Mouse (Mus musculus) neural tube, embryonic 13.5 days (tissue): ENCODE results near the gene Wfs1. TPM values are rescaled to one million over a fixed set of nuclear protein-coding genes. Genes with fewer than 3 reads are reported as not detected.

ENCODE experiments used
- ATAC-seq: fragments of 200-750 bp; cut with Nextera tagmentation; 2 replicates; pipeline ENCODE4 v1.8.0; 2017; ENCODE audit warnings: low read depth, mild to moderate bottlenecking, moderate TSS enrichment, moderate library complexity
- H3K27ac ChIP-seq: fragments of 300-500 bp; sonication (generic); replicated peaks from 2 replicates; pipeline ENCODE4 v1.5.1; 2015; ENCODE audit warnings: moderate library complexity, mild to moderate bottlenecking, inconsistent platforms
- H3K27me3 ChIP-seq: fragments of 300-500 bp; sonication (generic); 2 replicates; pipeline ENCODE4 v1.6.1; 2015; ENCODE audit warnings: mild to moderate bottlenecking, inconsistent platforms
- H3K36me3 ChIP-seq: fragments of 300-500 bp; sonication (generic); 2 replicates; pipeline ENCODE4 v1.6.1; 2015; ENCODE audit warnings: mild to moderate bottlenecking, inconsistent platforms
- H3K4me1 ChIP-seq: fragments of 300-500 bp; sonication (generic); replicated peaks from 2 replicates; pipeline ENCODE4 v1.6.1; 2015; ENCODE audit warnings: inconsistent platforms
- H3K4me2 ChIP-seq: fragments of 300-500 bp; sonication (generic); 2 replicates; pipeline ENCODE4 v1.6.1; 2015; ENCODE audit warnings: inconsistent platforms, mild to moderate bottlenecking, moderate library complexity
- H3K4me3 ChIP-seq: fragments of 300-500 bp; sonication (generic); 2 replicates; pipeline ENCODE4 v1.5.1; 2015; ENCODE audit warnings: mild to moderate bottlenecking, inconsistent platforms
- H3K9ac ChIP-seq: fragments of 300-500 bp; sonication (generic); 2 replicates; pipeline ENCODE4 v1.6.1; 2015; ENCODE audit warnings: moderate library complexity, mild to moderate bottlenecking, inconsistent platforms
- H3K9me3 ChIP-seq: fragments of 300-500 bp; sonication (generic); 2 replicates; pipeline ENCODE4 v1.6.1; 2016; ENCODE audit warnings: inconsistent platforms
- WGBS: fragments of 180-500 bp; shearing (Covaris S2); methylation state at CpG from one replicate; pipeline ENCODE4 v1.1.7; 2015; 5-methylcytosine and 5-hydroxymethylcytosine counted together
- polyA plus RNA-seq: library from polyadenylated mRNA; unstranded; fragments of >200 nt; fragmentation: Nextera tagmentation; extraction: Ambion mirVana; gene quantifications from 2 replicates; pipeline ENCODE4 v1.2.1, GENCODE M21; 2015

Gene Wfs1
- 8.4 TPM in 2 replicates for polyA plus RNA-seq

DNA sequence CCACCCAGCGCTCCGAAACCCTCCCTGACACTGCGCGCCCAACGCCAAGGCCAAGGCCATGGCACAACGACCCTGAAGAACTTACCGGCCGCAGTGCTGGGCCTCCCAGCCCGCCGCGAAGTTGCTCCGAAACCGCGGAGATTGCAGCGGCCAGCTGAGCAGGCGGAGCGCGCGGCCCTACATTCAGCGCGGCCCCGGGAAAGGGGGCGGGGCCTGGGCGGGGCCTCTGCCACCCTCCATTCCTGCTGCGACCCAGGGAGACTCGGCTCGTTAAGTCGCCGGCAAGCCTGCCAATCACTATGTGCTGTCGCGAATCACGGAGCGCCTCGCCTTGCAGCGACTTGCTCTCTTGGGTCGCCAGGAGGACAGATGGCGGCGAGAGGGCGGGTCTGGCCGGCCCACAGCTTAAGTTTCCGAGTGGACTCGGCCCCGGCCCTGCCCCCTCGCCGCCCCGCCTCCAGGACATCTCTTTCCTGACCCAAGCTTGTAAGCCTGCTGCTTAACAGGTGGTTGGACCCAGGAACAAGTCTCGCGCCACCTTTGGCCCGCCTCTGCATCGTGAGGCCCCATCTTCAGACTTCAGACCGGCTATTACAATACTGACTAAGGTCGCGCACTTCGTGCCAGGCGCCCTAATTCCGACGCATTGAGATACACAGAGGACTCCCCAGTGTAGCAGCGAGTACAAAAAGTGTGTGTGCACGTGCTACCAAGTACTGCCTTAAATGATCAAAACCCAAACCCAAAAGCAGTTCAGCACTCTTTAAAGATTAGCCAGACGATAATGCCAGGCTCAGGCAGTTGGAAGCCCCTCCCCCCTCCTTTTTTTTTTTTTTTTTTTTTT lies at the start of gene Wfs1:
Gene Wfs1, minus strand, starts transcription at position 425 of the 844 bp plus-strand sequence.
- H3K27me3 ChIP-seq = no peaks in the 10 kb centered on the region
- H3K36me3 ChIP-seq = no peaks in the 10 kb centered on the region
- peak within 1 kb of the TSS; percentile 96 for H3K4me2 ChIP-seq
- peak within 1 kb of the TSS; percentile 62; the same call in 1 of the 2 replicates for H3K27ac ChIP-seq
- WGBS = under 1% methylated on average over 60 of the region's 60 CpGs
- H3K9me3 ChIP-seq = no peaks in the 10 kb centered on the region
- peak within 1 kb of the TSS; percentile 64 for H3K4me3 ChIP-seq
- ATAC-seq = peak; percentile 98
- H3K9ac ChIP-seq = peak within 1 kb of the TSS; percentile 77
- peaks cover 17% of the 10 kb centered on the region for H3K4me1 ChIP-seq

GRCm38 (mm10) chr5:37036884-37037283 lies 47.9 kb upstream of the Wfs1 start:
- H3K36me3 ChIP-seq = no peaks in the 10 kb centered on the region
- peaks cover 5% of the 10 kb centered on the region for H3K27me3 ChIP-seq
- 74% methylated on average over 3 of the region's 3 CpGs for WGBS
- no peak overlapping the region for H3K4me3 ChIP-seq
- no peaks in the 10 kb centered on the region for H3K9me3 ChIP-seq
- ATAC-seq = no peak
- no peak overlapping the region for H3K9ac ChIP-seq
- 0 out of 2 replicates have a peak, but pooled peaks cover 2% of the 10 kb centered on the region for H3K4me1 ChIP-seq
- no peak overlapping the region for H3K27ac ChIP-seq
- H3K4me2 ChIP-seq = no peak overlapping the region

- H3K36me3 ChIP-seq = no peaks in the 10 kb centered on the region
- no peak overlapping the region for H3K9ac ChIP-seq
- ATAC-seq = no peak
- 89% methylated on average over 6 of the region's 6 CpGs for WGBS
- peaks cover 15% of the 10 kb centered on the region for H3K27me3 ChIP-seq
- no peaks in the 10 kb centered on the region for H3K4me1 ChIP-seq
- no peak overlapping the region for H3K4me2 ChIP-seq
- no peak overlapping the region for H3K27ac ChIP-seq
- H3K9me3 ChIP-seq = no peaks in the 10 kb centered on the region
- H3K4me3 ChIP-seq = no peak overlapping the region
Observed at GRCm38 (mm10) chr5:37035896-37036295, 46.9 kb upstream of the Wfs1 start.

- Histone ChIP-seq H3K9me3 (no peaks in the 10 kb centered on the region), H3K9ac (no peak overlapping the region), H3K27me3 (peaks cover 22% of the 10 kb centered on the region), H3K36me3 (no peaks in the 10 kb centered on the region), H3K4me1 (peaks cover 3% of the 10 kb centered on the region; the same call in 1 of the 2 replicates), H3K27ac (no peak overlapping the region), H3K4me2 (no peak overlapping the region), H3K4me3 (no peak overlapping the region)
- WGBS = 72% methylated on average over 6 of the region's 6 CpGs
- ATAC-seq = no peak
Observed at GRCm38 (mm10) chr5:37035192-37035591, 46.2 kb upstream of the Wfs1 start.

DNA sequence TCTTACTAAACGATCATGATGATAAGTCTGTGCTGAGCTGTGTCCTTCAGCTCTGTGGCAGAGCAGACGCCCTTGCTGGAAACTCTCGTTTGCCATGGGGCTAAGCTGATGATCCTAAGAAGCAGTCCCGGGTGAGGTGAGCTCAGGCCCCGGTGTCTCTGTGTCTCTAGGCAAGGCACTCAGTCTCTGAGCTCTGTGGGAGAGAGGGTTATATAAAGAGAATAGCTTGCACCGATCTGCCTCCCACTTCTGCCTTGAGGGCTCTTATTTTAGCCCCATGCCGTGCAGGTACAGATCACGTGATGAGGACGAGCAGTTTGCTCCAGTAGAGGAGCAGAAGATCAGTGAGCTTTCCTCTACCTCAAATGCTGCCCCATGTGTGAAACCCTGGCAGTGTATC lies 41.7 kb upstream of the Wfs1 start:
- peaks cover 20% of the 10 kb centered on the region for H3K4me1 ChIP-seq
- no peak for ATAC-seq
- H3K36me3 ChIP-seq = no peaks in the 10 kb centered on the region
- WGBS = 45% methylated on average over 9 of the region's 9 CpGs
- H3K27ac ChIP-seq = no peak overlapping the region
- H3K9me3 ChIP-seq = no peaks in the 10 kb centered on the region
- H3K4me3 ChIP-seq = no peak overlapping the region
- peaks cover 59% of the 10 kb centered on the region for H3K27me3 ChIP-seq
- H3K9ac ChIP-seq = no peak overlapping the region
- H3K4me2 ChIP-seq = 0 out of 2 replicates have a peak overlapping the region, but pooled peaks have one; percentile 94

DNA sequence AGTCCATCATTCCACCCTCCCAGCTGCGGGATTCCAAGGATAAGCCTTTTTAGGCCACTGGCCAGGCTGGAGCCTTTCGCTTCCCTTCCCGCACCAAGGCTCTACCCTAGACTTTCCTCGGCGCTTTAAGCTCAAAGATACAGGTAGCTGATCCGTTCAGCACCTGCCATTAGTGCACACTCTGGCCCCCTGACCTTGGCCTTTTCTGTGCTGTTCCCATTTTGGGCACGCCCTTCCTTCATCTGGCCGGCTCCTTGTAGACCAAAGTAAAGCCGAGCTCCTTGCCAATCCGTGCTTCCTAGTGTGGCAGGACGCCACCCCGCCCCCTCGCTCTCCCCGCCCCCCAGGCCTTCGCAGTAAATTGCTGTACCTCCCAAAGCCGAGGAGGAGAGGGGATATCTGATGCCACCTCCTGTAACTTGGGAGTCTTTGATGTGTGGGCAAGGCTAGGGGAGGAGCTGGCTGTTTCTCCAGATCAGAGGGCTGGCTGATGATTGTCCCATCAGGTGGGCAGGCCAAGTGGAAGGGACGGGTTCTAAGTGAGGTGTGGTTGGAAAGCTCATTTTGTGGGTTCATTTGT lies 40.4 kb upstream of the Wfs1 start:
- no peaks in the 10 kb centered on the region for H3K36me3 ChIP-seq
- H3K9me3 ChIP-seq = no peaks in the 10 kb centered on the region
- H3K4me2 ChIP-seq = peak overlapping the region; percentile 94
- ATAC-seq = peak; percentile 2; the same call in 1 of the 2 replicates
- no peak overlapping the region for H3K27ac ChIP-seq
- H3K4me3 ChIP-seq = peak overlapping the region; percentile 76
- peaks cover 20% of the 10 kb centered on the region for H3K4me1 ChIP-seq
- WGBS = 2% methylated on average over 17 of the region's 17 CpGs
- peaks cover 71% of the 10 kb centered on the region for H3K27me3 ChIP-seq
- H3K9ac ChIP-seq = peak overlapping the region; percentile 83

- Histone ChIP-seq H3K27me3 (peaks cover 78% of the 10 kb centered on the region), H3K9me3 (no peaks in the 10 kb centered on the region), H3K4me1 (peaks cover 20% of the 10 kb centered on the region), H3K4me2 (peak overlapping the region; percentile 94), H3K4me3 (peak overlapping the region; percentile 76), H3K9ac (peak overlapping the region; percentile 83), H3K27ac (peak overlapping the region; percentile 78), H3K36me3 (no peaks in the 10 kb centered on the region)
- under 1% methylated on average over 71 of the region's 72 CpGs for WGBS
- ATAC-seq = peak; percentile 83
Observed at GRCm38 (mm10) chr5:37028486-37029311, 39.7 kb upstream of the Wfs1 start.

DNA sequence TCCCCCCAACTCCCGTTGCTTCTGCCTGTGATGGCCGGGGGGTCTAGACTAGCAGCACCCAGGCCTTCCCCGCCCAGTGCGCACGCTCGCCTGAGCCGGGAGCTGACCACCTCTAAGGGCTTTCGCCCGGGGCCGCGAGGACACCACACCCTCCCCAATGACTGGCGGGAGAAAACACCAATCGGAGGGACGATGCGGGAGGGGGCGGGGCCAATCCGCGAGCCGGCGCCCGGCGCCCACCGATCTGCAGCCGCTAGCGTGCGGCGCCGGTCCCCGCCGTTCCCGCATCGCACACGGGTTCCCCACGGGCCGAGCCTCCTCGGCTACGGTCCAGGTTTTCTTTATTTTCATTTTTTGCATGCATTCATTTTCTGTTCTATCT lies 39.1 kb upstream of the Wfs1 start:
- Histone ChIP-seq H3K9me3 (no peaks in the 10 kb centered on the region), H3K4me1 (peaks cover 20% of the 10 kb centered on the region), H3K4me2 (peak overlapping the region; percentile 94), H3K27me3 (peaks cover 78% of the 10 kb centered on the region), H3K9ac (peak overlapping the region; percentile 83), H3K4me3 (peak overlapping the region; percentile 76), H3K27ac (peak overlapping the region; percentile 78), H3K36me3 (no peaks in the 10 kb centered on the region)
- peak; percentile 90 for ATAC-seq
- WGBS = under 1% methylated on average over 37 of the region's 37 CpGs

GRCm38 (mm10) chr5:37027701-37028100 lies 38.7 kb upstream of the Wfs1 start:
- Histone ChIP-seq H3K36me3 (no peaks in the 10 kb centered on the region), H3K4me3 (peak overlapping the region; percentile 76), H3K9ac (peak overlapping the region; percentile 83), H3K4me1 (peaks cover 20% of the 10 kb centered on the region), H3K9me3 (no peaks in the 10 kb centered on the region), H3K4me2 (peak overlapping the region; percentile 94), H3K27me3 (peaks cover 78% of the 10 kb centered on the region), H3K27ac (no peak overlapping the region; the same call in 1 of the 2 replicates)
- 11% methylated on average over 13 of the region's 13 CpGs for WGBS
- 0 out of 2 replicates have a peak, but pooled peaks have one; percentile 2 for ATAC-seq

- no peak for ATAC-seq
Observed at GRCm38 (mm10) chr5:37017222-37017621, 28.2 kb upstream of the Wfs1 start.

GRCm38 (mm10) chr5:37015612-37016310 lies 26.8 kb upstream of the Wfs1 start:
- no peak overlapping the region for H3K9ac ChIP-seq
- peak overlapping the region; percentile 21 for H3K4me3 ChIP-seq
- H3K4me1 ChIP-seq = peaks cover 6% of the 10 kb centered on the region; the same call in 1 of the 2 replicates
- peak overlapping the region; percentile 48 for H3K4me2 ChIP-seq
- 6% methylated on average over 27 of the region's 27 CpGs for WGBS
- H3K27ac ChIP-seq = no peak overlapping the region
- H3K36me3 ChIP-seq = no peaks in the 10 kb centered on the region
- H3K9me3 ChIP-seq = no peaks in the 10 kb centered on the region
- ATAC-seq = no peak
- H3K27me3 ChIP-seq = peaks cover 27% of the 10 kb centered on the region; the same call in 1 of the 2 replicates

More at GRCm38 (mm10) chr5:37017222-37017621, 28.2 kb upstream of the Wfs1 start:
- Histone ChIP-seq H3K36me3 (no peaks in the 10 kb centered on the region), H3K9ac (no peak overlapping the region), H3K9me3 (no peaks in the 10 kb centered on the region), H3K4me1 (peaks cover 6% of the 10 kb centered on the region; the same call in 1 of the 2 replicates), H3K4me2 (no peak overlapping the region), H3K27me3 (peaks cover 27% of the 10 kb centered on the region; the same call in 1 of the 2 replicates), H3K27ac (no peak overlapping the region), H3K4me3 (no peak overlapping the region)
- 73% methylated on average over 3 of the region's 3 CpGs for WGBS
